Mouse (Mus musculus) liver, postnatal 0 days (tissue): ENCODE measurements at regions not wholly inside any gene's neighbourhood (a gene's known extent, or its start where the extent isn't known, plus 50 kb on each side); places are given as distances from the start of the nearest gene placed in this dataset.

ENCODE experiments used
- CTCF ChIP-seq: sonication (generic); IDR thresholded peaks from 2 replicates; pipeline ENCODE4 v1.5.1; 2016; ENCODE audit warnings: antibody characterized with exemption, low read depth
- EP300 ChIP-seq: IDR thresholded peaks from 2 replicates; pipeline ENCODE4 v1.6.1; 2016; ENCODE audit warnings: antibody characterized with exemption, low read depth, mild to moderate bottlenecking

- TF ChIP-seq EP300 = no peak
- TF ChIP-seq CTCF = no peak
These were observed 182.9 kb upstream of the Rpl38 start for GRCm38 (mm10) chr11:114485429-114485828.
